Mouse (Mus musculus) naive thymus-derived CD4-positive, alpha-beta T cell, adult 2 months (primary cell): ENCODE results near the gene Mrpl50.
"Not testable (repeated sequence)": the region's sequence is repeated elsewhere in the genome, so short reads cannot be mapped to it uniquely, and the experiment has no call there.

ENCODE experiments used
- DNase-seq: peaks from one replicate; pipeline ENCODE4 v3.0.0-alpha.2; 2011; ENCODE audit warnings: low read depth

The Mrpl50 gene

GRCm38 (mm10) chr4:49520572-49521340, at the start of gene Mrpl50, which contains the start of gene Zfp189:
TSS of gene Mrpl50 (minus strand) at chr4:49521093.
TSS of gene Zfp189 (plus strand) at chr4:49521176.
- peak; percentile 96 for DNase-seq

GRCm38 (mm10) chr4:49567613-49568012, 46.7 kb upstream of the Mrpl50 start:
- peak; percentile 77 for DNase-seq

- DNase-seq = no peak
Observed at GRCm38 (mm10) chr4:49559915-49560772, 39.3 kb upstream of the Mrpl50 start.

GRCm38 (mm10) chr4:49558181-49558580, 37.3 kb upstream of the Mrpl50 start:
- no peak for DNase-seq

- no peak for DNase-seq
Observed at GRCm38 (mm10) chr4:49557375-49557774, 36.5 kb upstream of the Mrpl50 start.

- no peak for DNase-seq
Observed at GRCm38 (mm10) chr4:49553380-49553779, 32.5 kb upstream of the Mrpl50 start.

- DNase-seq = no peak
Observed at GRCm38 (mm10) chr4:49549383-49549782, 28.5 kb upstream of the Mrpl50 start, which contains the start of gene Aldob. TSS of gene Aldob (minus strand) at chr4:49549546.

- no peak for DNase-seq
Observed at GRCm38 (mm10) chr4:49547544-49548219, 26.8 kb upstream of the Mrpl50 start.

- DNase-seq = no peak
Observed at GRCm38 (mm10) chr4:49546873-49547543, 26.1 kb upstream of the Mrpl50 start.

- no peak for DNase-seq
Observed at GRCm38 (mm10) chr4:49546026-49546425, 25.1 kb upstream of the Mrpl50 start.

GRCm38 (mm10) chr4:49540966-49541365, 20.1 kb upstream of the Mrpl50 start:
- no peak for DNase-seq

GRCm38 (mm10) chr4:49539665-49540064, 18.8 kb upstream of the Mrpl50 start:
- no peak for DNase-seq

- DNase-seq = no peak
Observed at GRCm38 (mm10) chr4:49536671-49537070, 15.8 kb upstream of the Mrpl50 start.

GRCm38 (mm10) chr4:49535675-49536294, 14.9 kb upstream of the Mrpl50 start:
- no peak for DNase-seq

GRCm38 (mm10) chr4:49535036-49535435, 14.1 kb upstream of the Mrpl50 start:
- no peak for DNase-seq

- DNase-seq = no peak
Observed at GRCm38 (mm10) chr4:49522576-49522975, 1.7 kb upstream of the Mrpl50 start.

- no peak for DNase-seq
Observed at GRCm38 (mm10) chr4:49521346-49521745, 453 bp upstream of the Mrpl50 start.

GRCm38 (mm10) chr4:49519476-49519875, 1.4 kb downstream of the Mrpl50 start:
- DNase-seq = peak; percentile 13

GRCm38 (mm10) chr4:49514441-49514840, 6.5 kb downstream of the Mrpl50 start:
- DNase-seq = no peak

GRCm38 (mm10) chr4:49512636-49513035, 8.3 kb downstream of the Mrpl50 start:
- DNase-seq = no peak

- not testable (repeated sequence) for DNase-seq
Observed at GRCm38 (mm10) chr4:49510236-49510835, 10.6 kb downstream of the Mrpl50 start.
